Mouse (Mus musculus) bone marrow, adult 2 months (tissue): ENCODE measurements at regions not wholly inside any gene's neighbourhood (a gene's known extent, or its start where the extent isn't known, plus 50 kb on each side); places are given as distances from the start of the nearest gene placed in this dataset.

Experiments
- H3K27ac ChIP-seq: fragments of 200-500 bp; 2 replicates; pipeline ENCODE4 v1.5.1; 2012; ENCODE audit warnings: low read depth, mild to moderate bottlenecking, control low read depth, inconsistent platforms, low read length; ENCODE audit not compliant: control insufficient read depth, poor library complexity, insufficient read depth
- H3K4me1 ChIP-seq: fragments of 200-500 bp; 2 replicates; pipeline ENCODE4 v1.6.1; 2011; ENCODE audit warnings: low read length; ENCODE audit not compliant: control insufficient read depth, insufficient read depth
- H3K4me3 ChIP-seq: fragments of 200-500 bp; replicated peaks from 2 replicates; pipeline ENCODE3; 2011; ENCODE audit warnings: mild to moderate bottlenecking, low read depth, low read length, control low read depth; ENCODE audit not compliant: control insufficient read depth
- CTCF ChIP-seq: fragments of 200-500 bp; IDR thresholded peaks from 2 replicates; pipeline ENCODE4 v1.5.1; 2011; ENCODE audit warnings: low read length, control low read depth; ENCODE audit not compliant: control insufficient read depth, insufficient read depth
- POLR2A ChIP-seq: fragments of 200-500 bp; IDR thresholded peaks from 2 replicates; pipeline ENCODE4 v1.6.1; 2011; ENCODE audit warnings: low read depth, mild to moderate bottlenecking, control low read depth, low read length, borderline replicate concordance; ENCODE audit not compliant: control insufficient read depth
- WGBS: fragments of 180-500 bp; shearing (Covaris S2); methylation state at CpG from one replicate; pipeline ENCODE4 v1.1.7; 2018; 5-methylcytosine and 5-hydroxymethylcytosine counted together

DNA sequence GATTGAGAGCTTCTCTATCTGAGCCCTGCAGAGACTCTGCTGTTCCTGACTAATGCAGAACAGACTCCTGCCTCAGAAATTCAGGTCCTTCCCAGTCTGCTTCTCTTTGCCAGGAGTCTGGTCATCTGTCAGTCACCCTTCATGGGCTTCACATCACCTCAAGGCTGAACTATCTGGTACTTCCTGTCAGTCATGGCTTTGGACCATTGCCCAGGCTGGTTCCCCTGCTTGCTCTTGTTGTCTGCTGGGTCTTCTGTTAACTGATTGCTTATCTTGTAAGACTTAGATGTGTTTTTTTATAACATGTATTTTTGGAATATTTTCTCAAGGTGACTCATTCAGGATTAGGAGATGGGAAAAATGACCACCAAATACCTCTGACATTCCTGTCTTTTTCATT lies 162.6 kb upstream of the Rbfox1 start:
- H3K4me3 ChIP-seq: no peak overlapping the region
- no peak for TF ChIP-seq POLR2A
- TF ChIP-seq CTCF: no peak
- no peak overlapping the region for H3K27ac ChIP-seq
- H3K4me1 ChIP-seq: no peaks in the 10 kb centered on the region

DNA sequence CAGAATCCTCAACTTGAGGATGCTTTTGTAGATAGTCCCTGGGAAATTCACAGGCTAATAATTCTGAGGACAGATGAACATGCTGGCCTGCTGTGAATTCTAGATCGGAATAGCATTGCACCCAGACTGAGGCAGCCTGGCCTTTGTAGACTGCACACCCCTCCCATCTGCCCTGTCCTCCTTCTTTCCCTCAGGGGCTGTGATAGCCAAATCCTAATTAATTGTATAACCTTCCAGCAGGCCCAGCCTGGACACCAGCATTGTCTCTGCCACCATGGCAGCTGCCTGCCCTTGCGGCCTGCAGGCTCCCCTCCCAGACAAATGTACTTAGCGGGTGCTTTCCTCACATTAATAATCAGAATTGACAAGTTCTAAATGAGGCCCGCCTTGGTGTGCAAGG lies 171.7 kb upstream of the Rbfox1 start:
- Histone ChIP-seq H3K27ac (no peak overlapping the region), H3K4me1 (no peaks in the 10 kb centered on the region), H3K4me3 (no peak overlapping the region)
- 84% methylated on average over 4 of the region's 4 CpGs for WGBS
- no peak for TF ChIP-seq CTCF
- TF ChIP-seq POLR2A: no peak

DNA sequence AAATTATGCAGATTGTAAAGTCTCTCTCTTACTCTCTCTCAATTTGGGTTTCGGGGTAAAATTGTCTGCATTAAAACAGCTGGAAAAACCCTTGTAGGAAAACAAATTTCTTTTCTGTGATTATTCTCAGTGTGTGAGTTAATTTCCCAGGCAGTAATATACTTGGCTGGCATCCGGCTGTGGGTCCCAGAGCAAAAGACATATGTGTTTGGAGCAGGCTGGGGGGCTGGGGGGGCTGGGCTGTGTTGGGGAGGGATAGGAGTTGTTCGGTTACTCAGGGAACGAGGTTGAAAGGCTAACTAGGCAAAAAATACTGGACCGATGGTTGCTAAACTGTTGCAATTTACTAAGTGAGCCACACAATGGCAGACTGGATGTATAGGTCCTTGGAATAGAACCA lies 175.3 kb upstream of the Rbfox1 start:
- TF ChIP-seq POLR2A (no peak), CTCF (no peak)
- H3K27ac ChIP-seq: no peak overlapping the region
- H3K4me1 ChIP-seq: no peaks in the 10 kb centered on the region
- no peak overlapping the region for H3K4me3 ChIP-seq
- WGBS: 78% methylated on average over 5 of the region's 5 CpGs

DNA sequence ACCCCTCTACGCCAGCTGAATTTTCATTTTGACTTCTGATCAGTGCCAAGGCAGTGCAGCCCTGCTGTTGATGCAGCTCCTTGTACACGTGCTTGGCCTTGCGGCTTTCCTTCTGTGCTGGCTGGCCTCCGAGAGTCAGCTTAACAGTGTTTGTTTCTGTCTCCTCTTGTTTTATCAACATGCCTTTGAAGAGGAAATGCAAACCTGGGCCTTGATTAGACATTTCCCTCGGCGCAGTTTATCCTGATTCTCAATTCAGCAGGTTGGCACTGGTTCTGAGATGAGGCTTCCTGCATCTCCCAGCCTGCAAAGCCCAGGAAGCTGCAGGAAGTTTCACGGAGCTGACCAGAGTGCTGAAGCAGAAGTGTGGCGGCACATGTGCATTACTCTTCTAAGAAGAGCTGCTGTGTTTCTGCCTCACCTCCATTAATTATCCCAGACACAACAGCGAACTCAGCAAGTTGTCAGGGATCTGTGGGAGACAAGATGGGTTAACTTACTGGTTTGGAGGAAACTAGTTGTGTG lies 184.4 kb upstream of the Rbfox1 start:
- H3K4me1 ChIP-seq: no peaks in the 10 kb centered on the region
- WGBS: 40% methylated on average over 9 of the region's 9 CpGs
- TF ChIP-seq CTCF: no peak
- TF ChIP-seq POLR2A: no peak
- H3K27ac ChIP-seq: no peak overlapping the region
- no peak overlapping the region for H3K4me3 ChIP-seq

DNA sequence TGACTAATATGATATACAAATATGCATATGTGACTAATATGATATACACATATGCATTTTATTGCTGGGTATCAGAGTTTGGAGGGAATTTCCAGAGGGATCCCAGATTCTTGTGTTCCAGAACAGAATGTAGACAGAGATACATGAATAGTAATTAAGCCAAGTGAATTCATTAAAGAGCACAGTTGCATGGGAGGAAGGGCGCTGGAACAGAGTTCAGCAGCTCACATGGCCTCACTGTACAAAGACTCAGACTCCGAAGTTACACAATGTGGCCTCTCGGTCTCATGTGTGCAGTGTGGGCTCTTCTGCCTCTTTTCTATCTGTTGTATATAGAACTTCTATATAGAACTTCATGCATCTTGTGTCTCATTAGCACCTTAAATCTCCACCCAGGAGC lies 196.8 kb upstream of the Rbfox1 start:
- Histone ChIP-seq H3K27ac (no peak overlapping the region), H3K4me3 (no peak overlapping the region), H3K4me1 (no peaks in the 10 kb centered on the region)
- WGBS: 83% methylated on average over 3 of the region's 3 CpGs
- TF ChIP-seq POLR2A: no peak

DNA sequence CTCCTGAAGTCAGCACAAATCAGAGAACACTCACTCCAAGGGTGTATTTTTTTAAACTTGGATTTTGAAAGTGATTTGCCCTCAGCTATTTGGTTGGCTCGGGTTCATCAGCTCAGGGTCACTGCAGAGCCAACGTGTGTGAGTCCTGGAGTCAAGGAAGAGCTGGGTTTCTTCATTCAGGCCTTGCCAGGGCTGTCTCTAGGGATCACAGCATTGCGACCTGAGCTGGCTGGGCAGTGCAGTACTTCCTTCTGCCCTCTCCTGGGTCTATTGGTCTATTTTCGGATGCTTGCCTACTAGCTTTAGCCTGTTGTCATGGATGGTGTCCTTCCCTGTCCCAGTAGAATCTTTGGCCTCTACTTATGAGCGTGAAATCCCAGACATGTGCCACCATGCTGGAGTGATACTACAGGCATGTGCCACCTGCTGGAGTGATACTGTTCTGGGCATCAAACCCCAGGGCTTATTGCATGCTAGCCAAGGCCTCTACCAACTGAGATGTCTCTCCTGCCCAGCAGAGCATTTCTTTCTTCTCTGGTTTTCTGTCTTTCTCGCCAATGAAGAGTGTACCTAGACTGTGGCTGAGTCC lies 211.7 kb upstream of the Rbfox1 start:
- 63% methylated on average over 6 of the region's 6 CpGs for WGBS
- TF ChIP-seq CTCF (no peak), POLR2A (no peak)
- H3K27ac ChIP-seq: no peak overlapping the region

DNA sequence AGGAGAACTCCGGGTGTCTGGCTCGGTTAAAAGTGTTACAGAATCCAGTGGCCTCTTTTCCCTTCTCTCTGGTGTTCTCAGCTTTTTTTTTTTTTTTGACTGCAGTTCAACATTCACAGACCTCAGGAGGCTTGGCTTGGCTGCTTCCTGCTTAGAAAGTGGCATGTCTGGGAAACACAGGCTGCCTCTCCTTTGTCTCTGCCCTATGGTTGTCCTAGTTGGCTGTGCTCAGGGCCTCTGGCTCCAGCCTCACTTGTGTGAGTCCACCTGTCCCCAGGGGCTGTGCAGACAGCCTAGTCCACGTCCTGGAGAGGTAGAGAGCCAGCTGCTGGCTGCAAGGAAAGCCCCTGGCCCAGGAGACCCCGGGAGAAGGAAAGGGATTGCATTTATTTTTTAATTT lies 212.3 kb upstream of the Rbfox1 start:
- 53% methylated on average over 4 of the region's 4 CpGs for WGBS
- Histone ChIP-seq H3K4me3 (no peak overlapping the region), H3K27ac (no peak overlapping the region), H3K4me1 (no peaks in the 10 kb centered on the region)
- TF ChIP-seq POLR2A (no peak), CTCF (no peak)

More for the DNA sequence above, 211.7 kb upstream of the Rbfox1 start:
- H3K4me1 ChIP-seq: no peaks in the 10 kb centered on the region
- H3K4me3 ChIP-seq: no peak overlapping the region

DNA sequence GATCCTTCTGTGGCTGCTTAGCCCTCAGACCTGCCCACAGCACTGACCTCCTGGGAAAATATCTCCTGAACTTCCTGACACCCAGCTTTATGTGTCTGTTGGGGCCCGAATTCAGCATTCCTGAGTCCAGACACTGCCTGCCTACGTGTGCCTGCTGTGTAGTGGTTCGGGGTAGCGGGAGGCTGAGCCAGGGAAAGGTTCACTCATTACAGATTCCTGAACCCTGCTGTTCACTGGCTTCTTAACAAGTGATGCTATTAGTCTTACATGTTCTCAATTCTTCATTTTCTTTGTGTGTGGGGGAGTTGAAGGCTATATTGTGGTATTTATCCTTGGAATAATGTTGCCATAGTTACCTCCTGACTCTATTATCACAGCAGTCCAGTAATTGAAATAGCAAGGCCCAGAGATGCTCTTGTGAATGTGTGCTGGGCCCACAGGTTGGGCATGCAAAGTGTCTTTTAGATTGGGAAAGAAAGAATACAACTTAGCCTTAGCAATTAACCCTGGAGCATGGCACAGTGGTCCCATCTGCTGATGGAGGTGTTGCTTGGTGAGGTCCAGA lies 216.7 kb upstream of the Rbfox1 start:
- no peak overlapping the region for H3K27ac ChIP-seq
- H3K4me3 ChIP-seq: no peak overlapping the region
- TF ChIP-seq POLR2A: no peak
- TF ChIP-seq CTCF: no peak
- WGBS: 81% methylated on average over 4 of the region's 4 CpGs
- no peaks in the 10 kb centered on the region for H3K4me1 ChIP-seq

DNA sequence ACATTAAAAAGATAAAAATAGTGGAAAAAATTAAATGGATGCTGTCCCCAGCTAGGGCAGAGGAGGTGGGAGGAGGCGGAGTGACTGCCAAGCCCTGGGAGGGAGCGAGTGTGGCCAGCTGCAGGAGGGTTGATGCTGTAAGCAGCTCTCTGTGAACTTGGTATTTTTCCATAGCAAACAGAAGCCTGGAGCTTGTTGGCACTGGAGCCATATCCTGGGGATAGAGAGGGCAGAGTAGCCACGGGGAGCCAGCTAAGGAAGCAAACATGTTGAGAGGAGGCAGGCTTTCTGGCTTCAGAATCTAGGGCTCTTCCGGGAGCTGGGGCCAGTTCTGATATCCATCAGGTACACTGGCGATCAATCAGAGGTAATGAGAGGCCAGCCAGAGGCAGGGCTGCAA lies 223.2 kb upstream of the Rbfox1 start:
- 70% methylated on average over 5 of the region's 5 CpGs for WGBS
- TF ChIP-seq POLR2A (no peak), CTCF (no peak)
- no peak overlapping the region for H3K4me3 ChIP-seq

More for the DNA sequence above, 223.2 kb upstream of the Rbfox1 start:
- Histone ChIP-seq H3K4me1 (no peaks in the 10 kb centered on the region), H3K27ac (no peak overlapping the region)
